Comparison of ENCODE assay signal across 16 mouse cellular contexts in genomic region chr4:117410049-117410410, GRCm38 (mm10).
DNase-seq lines count a peak whose midpoint lies in the region; ATAC-seq lines count a peak whose summit lies in the region.
"Had no signal": no experiment of that assay in that cellular context is flagged by ENCODE, and none has a peak within 500 bp of the region (broad histone marks: within the 10 kb centered on the region; RNA-seq: fewer than 3 reads in every experiment).

No protein-coding gene starts in this region.

- peaks cover 95% of the 10 kb centered on the region for H3K4me1 ChIP-seq in hindbrain, embryonic 10.5 days (replicated peaks)
- peaks cover 8% of the 10 kb centered on the region; the same call in 1 of the 2 replicates for H3K4me1 ChIP-seq in hindbrain, embryonic 16.5 days (ENCODE audit: control insufficient read depth, insufficient read depth, low read depth, low read length)
- peaks cover 68% of the 10 kb centered on the region for H3K4me1 ChIP-seq in midbrain, embryonic 12.5 days
- H3K4me1 ChIP-seq in midbrain, embryonic 14.5 days (ENCODE audit: control insufficient read depth, insufficient read depth, low read length), result peaks cover 33% of the 10 kb centered on the region
- peaks cover 54% of the 10 kb centered on the region for H3K4me1 ChIP-seq in hindbrain, embryonic 13.5 days (replicated peaks)
- H3K4me1 ChIP-seq: liver, embryonic 13.5 days; lung, embryonic 15.5 days had no signal

- no peak for DNase-seq in hindbrain, embryonic 10.5 days (ENCODE audit: low spot score)
- DNase-seq in midbrain, embryonic 14.5 days, result no peak
- no peak for DNase-seq in left cerebral cortex, postnatal 14 days (ENCODE audit: low spot score in 2 of 2)
- DNase-seq: adrenal gland, postnatal 25 days; gastrocnemius, postnatal 25 days; kidney, adult 11 months; liver, embryonic 13.5 days; lung, postnatal 4 days; thymus, postnatal 36 days had no signal

- H3K9me3 ChIP-seq in hindbrain, embryonic 10.5 days, result no peaks in the 10 kb centered on the region
- no peaks in the 10 kb centered on the region for H3K9me3 ChIP-seq in hindbrain, embryonic 16.5 days (ENCODE audit: control insufficient read depth, low read length)
- no peaks in the 10 kb centered on the region for H3K9me3 ChIP-seq in midbrain, embryonic 12.5 days
- H3K9me3 ChIP-seq in midbrain, embryonic 14.5 days (ENCODE audit: control insufficient read depth, low read length), result no peaks in the 10 kb centered on the region
- H3K9me3 ChIP-seq in hindbrain, embryonic 13.5 days, result no peaks in the 10 kb centered on the region
- H3K9me3 ChIP-seq: forebrain, embryonic 13.5 days; liver, embryonic 13.5 days; lung, embryonic 15.5 days had no signal

- H3K4me2 ChIP-seq in hindbrain, embryonic 16.5 days (ENCODE audit: low read length), result no peak overlapping the region
- H3K4me2 ChIP-seq in midbrain, embryonic 12.5 days (replicated peaks), result peak overlapping the region; percentile 15; the same call in 1 of the 2 replicates
- no peak overlapping the region for H3K4me2 ChIP-seq in midbrain, embryonic 14.5 days (ENCODE audit: low read length)
- no peak overlapping the region for H3K4me2 ChIP-seq in hindbrain, embryonic 13.5 days
- H3K4me2 ChIP-seq: liver, embryonic 13.5 days; lung, embryonic 15.5 days had no signal

- peaks cover 100% of the 10 kb centered on the region for H3K27me3 ChIP-seq in hindbrain, embryonic 10.5 days (ENCODE audit: insufficient read depth, poor library complexity, severe bottlenecking)
- H3K27me3 ChIP-seq in hindbrain, embryonic 16.5 days (replicated peaks; ENCODE audit: control insufficient read depth, insufficient read depth, low read length), result peaks cover 41% of the 10 kb centered on the region
- peaks cover 98% of the 10 kb centered on the region for H3K27me3 ChIP-seq in midbrain, embryonic 12.5 days
- H3K27me3 ChIP-seq in midbrain, embryonic 14.5 days (ENCODE audit: control insufficient read depth, insufficient read depth, low read length), result peaks cover 74% of the 10 kb centered on the region
- peaks cover 99% of the 10 kb centered on the region for H3K27me3 ChIP-seq in hindbrain, embryonic 13.5 days
- H3K27me3 ChIP-seq: CH12.LX; liver, embryonic 13.5 days; lung, embryonic 15.5 days had no signal

- H3K27ac ChIP-seq in hindbrain, embryonic 10.5 days, result peak overlapping the region; percentile 83
- H3K27ac ChIP-seq in hindbrain, embryonic 16.5 days (ENCODE audit: low read depth, low read length), result no peak overlapping the region
- H3K27ac ChIP-seq in midbrain, embryonic 12.5 days (replicated peaks), result peak overlapping the region; percentile 73
- H3K27ac ChIP-seq in midbrain, embryonic 14.5 days (replicated peaks; ENCODE audit: low read depth, low read length), result no peak overlapping the region
- peak overlapping the region; percentile 50 for H3K27ac ChIP-seq in hindbrain, embryonic 13.5 days
- H3K27ac ChIP-seq: forebrain, embryonic 13.5 days; liver, embryonic 13.5 days; lung, embryonic 15.5 days had no signal

- H3K36me3 ChIP-seq in hindbrain, embryonic 10.5 days, result no peaks in the 10 kb centered on the region
- H3K36me3 ChIP-seq in hindbrain, embryonic 16.5 days (ENCODE audit: control insufficient read depth, insufficient read depth, low read length), result no peaks in the 10 kb centered on the region
- H3K36me3 ChIP-seq in midbrain, embryonic 12.5 days, result no peaks in the 10 kb centered on the region
- no peaks in the 10 kb centered on the region for H3K36me3 ChIP-seq in midbrain, embryonic 14.5 days (ENCODE audit: control insufficient read depth, insufficient read depth, low read length)
- no peaks in the 10 kb centered on the region for H3K36me3 ChIP-seq in hindbrain, embryonic 13.5 days
- H3K36me3 ChIP-seq: liver, embryonic 13.5 days; lung, embryonic 15.5 days had no signal

- intact Hi-C loops in left cerebral cortex, postnatal 14 days (cut with DNase I), result no loop called here

- peak overlapping the region; percentile 2; the same call in 1 of the 2 replicates for H3K4me3 ChIP-seq in hindbrain, embryonic 10.5 days
- H3K4me3 ChIP-seq in hindbrain, embryonic 16.5 days (ENCODE audit: low read length), result no peak overlapping the region
- H3K4me3 ChIP-seq in midbrain, embryonic 12.5 days, result no peak overlapping the region
- no peak overlapping the region for H3K4me3 ChIP-seq in midbrain, embryonic 14.5 days (replicated peaks; ENCODE audit: low read depth, low read length)
- H3K4me3 ChIP-seq in hindbrain, embryonic 13.5 days, result no peak overlapping the region
- H3K4me3 ChIP-seq: forebrain, embryonic 13.5 days; liver, embryonic 13.5 days; lung, embryonic 15.5 days had no signal

- 8% methylated on average over 3 of the region's 3 CpGs for WGBS in hindbrain, embryonic 10.5 days
- WGBS in hindbrain, embryonic 16.5 days, result 18% methylated on average over 3 of the region's 3 CpGs
- WGBS in midbrain, embryonic 12.5 days, result 3% methylated on average over 3 of the region's 3 CpGs
- WGBS in midbrain, embryonic 14.5 days, result 1% methylated on average over 3 of the region's 3 CpGs
- 16% methylated on average over 3 of the region's 3 CpGs for WGBS in hindbrain, embryonic 13.5 days

- no peak for ATAC-seq in hindbrain, embryonic 16.5 days
- no peak for ATAC-seq in midbrain, embryonic 12.5 days (ENCODE audit: low FRiP score, low read depth)
- no peak for ATAC-seq in midbrain, embryonic 14.5 days (ENCODE audit: low FRiP score, low TSS enrichment)
- ATAC-seq in hindbrain, embryonic 13.5 days (ENCODE audit: low FRiP score), result no peak
- ATAC-seq in megakaryocyte-erythroid progenitor cell, adult 5-6 weeks (replicated peaks; ENCODE audit: low FRiP score, low TSS enrichment, poor library complexity, severe bottlenecking), result no peak

- H3K9ac ChIP-seq in hindbrain, embryonic 16.5 days (ENCODE audit: low read depth, low read length), result no peak overlapping the region
- H3K9ac ChIP-seq in midbrain, embryonic 12.5 days (replicated peaks), result no peak overlapping the region
- H3K9ac ChIP-seq in midbrain, embryonic 14.5 days (replicated peaks; ENCODE audit: low read length), result no peak overlapping the region
- H3K9ac ChIP-seq in hindbrain, embryonic 13.5 days, result no peak overlapping the region
- H3K9ac ChIP-seq: forebrain, embryonic 13.5 days; liver, embryonic 13.5 days; lung, embryonic 15.5 days had no signal

Comparison
In these comparisons a context has a peak if more than half of its experiments do, and no peak if none do; other contexts are left out.
1. H3K27ac ChIP-seq: peak in hindbrain, embryonic 10.5 days (single experiment), midbrain, embryonic 12.5 days (single experiment) and hindbrain, embryonic 13.5 days (single experiment); none in hindbrain, embryonic 16.5 days (single experiment) and midbrain, embryonic 14.5 days (single experiment).